Mouse (Mus musculus) 416B (cell line): ENCODE measurements around the gene Btg2.

Source experiments
- DNase-seq: peaks from one replicate; pipeline ENCODE4 v3.0.0; 2011; ENCODE audit warnings: low read depth

The Btg2 gene

GRCm38 (mm10) chr1:134059739-134060695, 18.9 kb downstream of the Btg2 start:
- peak; percentile 61 for DNase-seq

GRCm38 (mm10) chr1:134058870-134059269, 20.1 kb downstream of the Btg2 start:
- no peak for DNase-seq

GRCm38 (mm10) chr1:134057736-134058135, 21.2 kb downstream of the Btg2 start:
- no peak for DNase-seq

- no peak for DNase-seq
Measured at GRCm38 (mm10) chr1:134056285-134056684, 22.6 kb downstream of the Btg2 start.

GRCm38 (mm10) chr1:134055666-134056245, 23.2 kb downstream of the Btg2 start:
- no peak for DNase-seq

GRCm38 (mm10) chr1:134055058-134055457, 23.9 kb downstream of the Btg2 start:
- DNase-seq = no peak

- peak; percentile 80 for DNase-seq
Measured at GRCm38 (mm10) chr1:134053207-134053606, 25.7 kb downstream of the Btg2 start.

GRCm38 (mm10) chr1:134049542-134049941, 29.4 kb downstream of the Btg2 start:
- DNase-seq = no peak

GRCm38 (mm10) chr1:134048759-134049158, 30.2 kb downstream of the Btg2 start:
- peak; percentile 80 for DNase-seq

- DNase-seq = no peak
Measured at GRCm38 (mm10) chr1:134047431-134047830, 31.5 kb downstream of the Btg2 start.

GRCm38 (mm10) chr1:134046387-134046786, 32.5 kb downstream of the Btg2 start:
- DNase-seq = no peak

GRCm38 (mm10) chr1:134045971-134046370, 32.9 kb downstream of the Btg2 start:
- DNase-seq = peak; percentile 52

GRCm38 (mm10) chr1:134044805-134045204, 34.1 kb downstream of the Btg2 start:
- no peak for DNase-seq

GRCm38 (mm10) chr1:134042341-134042740, 36.6 kb downstream of the Btg2 start:
- DNase-seq = no peak

GRCm38 (mm10) chr1:134041900-134042299, 37.0 kb downstream of the Btg2 start:
- no peak for DNase-seq

- DNase-seq = no peak
Measured at GRCm38 (mm10) chr1:134039361-134039760, 39.6 kb downstream of the Btg2 start.

- DNase-seq = no peak
Measured at GRCm38 (mm10) chr1:134038336-134038735, 40.6 kb downstream of the Btg2 start.

GRCm38 (mm10) chr1:134037172-134037571, 41.7 kb downstream of the Btg2 start, which contains the start of gene Fmod:
TSS of gene Fmod (plus strand) at chr1:134037254.
- no peak for DNase-seq

- DNase-seq = no peak
Measured at GRCm38 (mm10) chr1:134036492-134036891, 42.4 kb downstream of the Btg2 start.

GRCm38 (mm10) chr1:134028161-134028846, 50.6 kb downstream of the Btg2 start:
- DNase-seq = no peak

GRCm38 (mm10) chr1:134026741-134027140, 52.2 kb downstream of the Btg2 start:
- DNase-seq = no peak

- DNase-seq = peak; percentile 66
Measured at GRCm38 (mm10) chr1:134025975-134026374, 52.9 kb downstream of the Btg2 start.
